Mouse (Mus musculus) hindbrain, embryonic 15.5 days (tissue): Measurements from ENCODE around the gene Psmb7. TPM values are rescaled to one million over a fixed set of nuclear protein-coding genes. Genes with fewer than 3 reads are reported as not detected.

Source experiments
- ATAC-seq: fragments of 200-750 bp; cut with Nextera tagmentation; 2 replicates; pipeline ENCODE4 v1.8.0; 2017; ENCODE audit warnings: low read depth, moderate number of reproducible peaks, moderate TSS enrichment; ENCODE audit not compliant: low FRiP score
- H3K27ac ChIP-seq: fragments of 300-500 bp; sonication (generic); replicated peaks from 2 replicates; pipeline ENCODE4 v1.5.1; 2015; ENCODE audit warnings: mild to moderate bottlenecking, inconsistent platforms
- H3K27me3 ChIP-seq: fragments of 300-500 bp; sonication (generic); 2 replicates; pipeline ENCODE4 v1.6.1; 2015; ENCODE audit warnings: control low read depth, inconsistent platforms
- H3K36me3 ChIP-seq: fragments of 300-500 bp; sonication (generic); 2 replicates; pipeline ENCODE4 v1.6.1; 2015; ENCODE audit warnings: control low read depth, inconsistent platforms
- H3K4me1 ChIP-seq: fragments of 300-500 bp; sonication (generic); replicated peaks from 2 replicates; pipeline ENCODE4 v1.6.1; 2015; ENCODE audit warnings: control low read depth, inconsistent platforms
- H3K4me2 ChIP-seq: fragments of 300-500 bp; sonication (generic); 2 replicates; pipeline ENCODE4 v1.6.1; 2015; ENCODE audit warnings: moderate library complexity, mild to moderate bottlenecking, inconsistent platforms
- H3K4me3 ChIP-seq: fragments of 300-500 bp; sonication (generic); 2 replicates; pipeline ENCODE4 v1.5.1; 2015; ENCODE audit warnings: mild to moderate bottlenecking, inconsistent platforms
- H3K9ac ChIP-seq: fragments of 300-500 bp; sonication (generic); 2 replicates; pipeline ENCODE4 v1.6.1; 2015; ENCODE audit warnings: inconsistent platforms
- H3K9me3 ChIP-seq: fragments of 300-500 bp; sonication (generic); 2 replicates; pipeline ENCODE4 v1.6.1; 2016; ENCODE audit warnings: control low read depth, inconsistent platforms
- WGBS: fragments of 180-500 bp; shearing (Covaris S2); methylation state at CpG from one replicate; pipeline ENCODE4 v1.1.7; 2015; 5-methylcytosine and 5-hydroxymethylcytosine counted together
- polyA plus RNA-seq: library from polyadenylated mRNA; unstranded; fragments of >200 nt; fragmentation: Nextera tagmentation; extraction: Ambion mirVana; gene quantifications from 2 replicates; pipeline ENCODE4 v1.2.1, GENCODE M21; 2015

The Psmb7 gene
- polyA plus RNA-seq: 269 and 274 TPM in 2 replicates

- WGBS: 2% methylated on average over 52 of the region's 52 CpGs
- Histone ChIP-seq H3K27me3 (no peaks in the 10 kb centered on the region), H3K9ac (peak within 1 kb of the TSS; percentile 77), H3K4me3 (peak within 1 kb of the TSS; percentile 96), H3K4me2 (peak within 1 kb of the TSS; percentile 96), H3K9me3 (no peaks in the 10 kb centered on the region), H3K36me3 (peaks cover 30% of the 10 kb centered on the region), H3K27ac (peak within 1 kb of the TSS; percentile 82), H3K4me1 (peaks cover 31% of the 10 kb centered on the region)
- ATAC-seq: peak; percentile 82
These were observed at the start of gene Psmb7 for GRCm38 (mm10) chr2:38643625-38644427. Gene Psmb7 (minus strand): TSS chr2:38644087.

- WGBS: 38% methylated on average over 8 of the region's 8 CpGs
- Histone ChIP-seq H3K9me3 (no peaks in the 10 kb centered on the region), H3K36me3 (no peaks in the 10 kb centered on the region), H3K4me2 (no peak overlapping the region), H3K27ac (no peak overlapping the region), H3K27me3 (no peaks in the 10 kb centered on the region), H3K9ac (no peak overlapping the region), H3K4me1 (peaks cover 16% of the 10 kb centered on the region), H3K4me3 (no peak overlapping the region)
- ATAC-seq: no peak
These were observed 47.7 kb upstream of the Psmb7 start for GRCm38 (mm10) chr2:38691542-38691941.

- no peaks in the 10 kb centered on the region for H3K36me3 ChIP-seq
- ATAC-seq: no peak
- 48% methylated on average over 1 of the region's 1 CpGs for WGBS
- H3K27me3 ChIP-seq: no peaks in the 10 kb centered on the region
- H3K4me1 ChIP-seq: peaks cover 16% of the 10 kb centered on the region
- H3K27ac ChIP-seq: no peak overlapping the region
- H3K9ac ChIP-seq: no peak overlapping the region
- H3K4me2 ChIP-seq: no peak overlapping the region
- H3K9me3 ChIP-seq: no peaks in the 10 kb centered on the region
- no peak overlapping the region for H3K4me3 ChIP-seq
These were observed 46.0 kb upstream of the Psmb7 start for GRCm38 (mm10) chr2:38689881-38690280.

- Histone ChIP-seq H3K9me3 (no peaks in the 10 kb centered on the region), H3K27ac (0 out of 2 replicates have a peak overlapping the region, but pooled peaks have one; percentile 5), H3K36me3 (no peaks in the 10 kb centered on the region), H3K4me3 (peak overlapping the region; percentile 33), H3K9ac (peak overlapping the region; percentile 43), H3K4me1 (peaks cover 16% of the 10 kb centered on the region), H3K4me2 (peak overlapping the region; percentile 59), H3K27me3 (no peaks in the 10 kb centered on the region)
- WGBS: 1% methylated on average over 29 of the region's 29 CpGs
- peak; percentile 76 for ATAC-seq
These were observed 45.1 kb upstream of the Psmb7 start for GRCm38 (mm10) chr2:38688791-38689520.

DNA sequence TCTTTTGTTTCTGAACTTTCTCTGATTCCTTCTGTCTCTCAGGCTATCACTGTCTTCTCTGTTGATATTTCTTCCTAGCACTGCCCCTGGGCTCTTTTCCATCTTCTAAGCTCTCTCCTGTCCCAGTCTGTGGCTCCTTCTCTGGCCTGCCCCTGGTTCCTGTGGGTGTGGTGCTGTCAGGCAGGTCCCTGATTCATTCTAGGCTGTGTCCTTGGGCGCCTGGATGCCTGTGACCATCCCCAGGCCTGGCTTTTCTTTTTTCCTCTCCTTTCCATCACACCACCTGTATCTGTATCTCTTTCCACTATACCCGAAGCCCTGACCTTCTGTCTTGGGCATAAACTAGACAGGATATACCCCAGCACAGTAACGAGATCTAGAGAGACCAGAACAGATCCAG lies 41.9 kb upstream of the Psmb7 start:
- Histone ChIP-seq H3K4me3 (no peak overlapping the region), H3K4me2 (no peak overlapping the region), H3K9me3 (no peaks in the 10 kb centered on the region), H3K36me3 (no peaks in the 10 kb centered on the region), H3K4me1 (peaks cover 16% of the 10 kb centered on the region), H3K27me3 (no peaks in the 10 kb centered on the region), H3K27ac (no peak overlapping the region), H3K9ac (no peak overlapping the region)
- no peak for ATAC-seq
- 78% methylated on average over 3 of the region's 3 CpGs for WGBS

DNA sequence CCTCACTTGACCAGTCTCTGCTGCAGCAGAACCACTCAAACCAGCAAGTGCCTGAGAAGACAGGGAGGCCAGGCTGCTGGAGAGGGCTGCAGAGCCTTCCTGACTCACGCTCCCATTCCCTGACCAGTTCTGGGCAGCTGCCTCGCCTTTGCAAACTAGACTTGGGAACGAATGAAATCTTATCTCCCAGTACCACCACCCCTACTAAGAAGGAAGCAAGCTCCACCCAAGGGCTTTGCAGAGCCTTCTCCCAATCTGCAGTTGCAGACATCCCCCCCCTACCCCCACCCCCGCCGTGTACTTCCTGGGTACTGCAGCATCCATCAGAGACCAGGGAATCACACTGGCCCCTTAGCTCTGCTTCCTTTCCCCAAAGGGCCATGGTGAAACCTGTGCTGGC lies 39.2 kb upstream of the Psmb7 start:
- Histone ChIP-seq H3K9ac (no peak overlapping the region), H3K36me3 (no peaks in the 10 kb centered on the region), H3K4me2 (no peak overlapping the region), H3K4me3 (no peak overlapping the region), H3K27me3 (no peaks in the 10 kb centered on the region), H3K4me1 (peaks cover 2% of the 10 kb centered on the region), H3K9me3 (no peaks in the 10 kb centered on the region), H3K27ac (no peak overlapping the region)
- ATAC-seq: no peak
- WGBS: 86% methylated on average over 5 of the region's 5 CpGs

DNA sequence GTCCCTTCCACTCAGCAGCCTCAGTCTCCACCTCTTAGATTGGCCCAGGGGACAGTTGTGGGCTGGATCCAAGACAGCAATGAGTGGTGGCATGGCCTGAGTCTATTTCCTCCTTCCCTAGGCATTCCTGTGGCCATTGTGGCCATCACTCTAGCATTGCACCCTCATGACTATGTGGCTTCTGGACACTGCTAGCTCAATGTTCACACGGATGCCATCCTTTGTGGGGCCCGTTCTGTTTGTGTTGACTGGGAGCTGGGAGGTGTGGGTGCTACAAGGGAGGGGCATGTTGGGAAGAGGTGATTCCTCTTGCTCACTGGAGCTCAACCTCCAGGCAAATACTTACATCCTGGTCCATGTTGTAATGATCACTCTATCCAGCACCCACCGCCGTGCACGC lies 38.3 kb upstream of the Psmb7 start:
- no peaks in the 10 kb centered on the region for H3K9me3 ChIP-seq
- no peak overlapping the region for H3K9ac ChIP-seq
- no peaks in the 10 kb centered on the region for H3K36me3 ChIP-seq
- WGBS: 96% methylated on average over 5 of the region's 5 CpGs
- no peak overlapping the region for H3K4me3 ChIP-seq
- H3K4me1 ChIP-seq: no peaks in the 10 kb centered on the region
- H3K4me2 ChIP-seq: no peak overlapping the region
- no peak for ATAC-seq
- no peak overlapping the region for H3K27ac ChIP-seq
- no peaks in the 10 kb centered on the region for H3K27me3 ChIP-seq

- Histone ChIP-seq H3K27me3 (no peaks in the 10 kb centered on the region), H3K4me1 (no peaks in the 10 kb centered on the region), H3K4me3 (no peak overlapping the region), H3K27ac (no peak overlapping the region), H3K9me3 (no peaks in the 10 kb centered on the region), H3K9ac (no peak overlapping the region), H3K4me2 (no peak overlapping the region), H3K36me3 (no peaks in the 10 kb centered on the region)
- ATAC-seq: no peak
These were observed 35.1 kb upstream of the Psmb7 start for GRCm38 (mm10) chr2:38678947-38679346.

DNA sequence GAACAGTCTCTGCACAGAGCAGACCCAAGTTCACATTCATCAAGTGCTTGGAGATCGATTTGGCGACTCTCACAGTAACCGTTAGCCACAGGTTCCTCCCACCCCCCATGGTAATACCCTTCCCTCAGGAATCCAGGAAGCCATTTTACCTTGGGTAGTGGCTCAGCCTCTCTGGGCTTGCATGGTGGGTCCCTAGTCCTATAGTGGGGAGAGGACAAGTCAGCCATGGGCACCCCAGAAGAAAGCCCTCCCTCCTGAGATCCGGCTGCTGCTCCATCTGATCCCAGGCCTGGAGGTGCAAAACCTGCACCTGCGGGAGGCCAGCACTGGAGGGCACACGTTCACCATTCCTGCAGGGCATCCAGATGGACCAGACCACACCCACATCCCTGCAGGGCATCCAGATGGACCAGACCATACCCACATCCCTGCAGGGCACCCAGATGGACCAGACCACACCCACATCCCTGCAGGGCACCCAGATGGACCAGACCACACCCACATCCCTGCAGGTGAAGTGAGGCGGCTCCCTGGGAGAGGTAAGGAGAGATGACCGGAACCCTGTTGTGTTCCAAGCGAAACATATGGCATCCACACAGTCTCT lies 31.6 kb upstream of the Psmb7 start:
- H3K9ac ChIP-seq: no peak overlapping the region
- H3K27me3 ChIP-seq: no peaks in the 10 kb centered on the region
- ATAC-seq: no peak
- H3K4me3 ChIP-seq: no peak overlapping the region
- H3K36me3 ChIP-seq: no peaks in the 10 kb centered on the region
- H3K4me1 ChIP-seq: no peaks in the 10 kb centered on the region
- H3K27ac ChIP-seq: no peak overlapping the region
- WGBS: 60% methylated on average over 9 of the region's 9 CpGs
- H3K9me3 ChIP-seq: no peaks in the 10 kb centered on the region
- no peak overlapping the region for H3K4me2 ChIP-seq

DNA sequence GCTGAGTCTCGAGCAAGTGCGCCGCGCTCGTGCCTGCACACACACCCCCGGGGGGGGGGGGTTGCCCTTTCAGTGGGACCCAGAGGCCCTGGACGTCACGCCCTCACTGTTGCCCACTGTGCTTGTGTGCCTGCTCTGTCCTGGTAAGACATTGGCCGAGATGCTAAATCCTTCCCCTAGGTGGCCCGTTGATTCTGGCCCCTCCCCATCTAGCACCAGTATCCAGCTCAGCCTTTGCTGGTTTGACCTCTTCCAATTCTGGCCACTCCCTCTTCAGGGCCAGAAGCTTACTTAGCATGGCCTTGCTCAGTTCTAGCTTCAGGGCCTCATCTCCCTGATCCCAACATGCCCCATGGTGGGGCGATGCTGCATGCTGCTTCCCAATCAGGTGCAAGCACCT lies 28.6 kb upstream of the Psmb7 start:
- Histone ChIP-seq H3K9me3 (no peaks in the 10 kb centered on the region), H3K27me3 (no peaks in the 10 kb centered on the region), H3K4me3 (no peak overlapping the region), H3K27ac (no peak overlapping the region), H3K9ac (no peak overlapping the region), H3K4me1 (0 out of 2 replicates have a peak, but pooled peaks cover 4% of the 10 kb centered on the region), H3K36me3 (no peaks in the 10 kb centered on the region), H3K4me2 (no peak overlapping the region)
- no peak for ATAC-seq
- 63% methylated on average over 11 of the region's 11 CpGs for WGBS

GRCm38 (mm10) chr2:38668802-38669580 lies 25.1 kb upstream of the Psmb7 start:
- no peaks in the 10 kb centered on the region for H3K36me3 ChIP-seq
- 0 out of 2 replicates have a peak, but pooled peaks have one; percentile 59 for ATAC-seq
- H3K4me3 ChIP-seq: no peak overlapping the region
- H3K27me3 ChIP-seq: no peaks in the 10 kb centered on the region
- peak overlapping the region; percentile 19; the same call in 1 of the 2 replicates for H3K4me2 ChIP-seq
- no peak overlapping the region for H3K9ac ChIP-seq
- no peaks in the 10 kb centered on the region for H3K9me3 ChIP-seq
- no peak overlapping the region for H3K27ac ChIP-seq
- H3K4me1 ChIP-seq: 0 out of 2 replicates have a peak, but pooled peaks cover 4% of the 10 kb centered on the region
- 14% methylated on average over 17 of the region's 17 CpGs for WGBS
